Mouse (Mus musculus): ENCODE data around the gene Tspo2. TPM values are rescaled to one million over a fixed set of nuclear protein-coding genes. Genes with fewer than 3 reads are reported as not detected.
A peak's percentile ranks its signal among the peaks of the same experiment; 100 is the strongest.

The Tspo2 gene
- polyA plus RNA-seq, 1 experiment from 2014 or later, result 3.0 TPM

- WGBS, result 57% methylated on average over 11 of the region's 11 CpGs
Measured at GRCm38 (mm10) chr17:48427852-48428530, 23.3 kb downstream of the Tspo2 start.

GRCm38 (mm10) chr17:48426991-48427750 lies 24.2 kb downstream of the Tspo2 start:
- no peak for ATAC-seq (ENCODE audit: insufficient number of reproducible peaks, low FRiP score, low TSS enrichment, low read depth)

More at GRCm38 (mm10) chr17:48427852-48428530, 23.3 kb downstream of the Tspo2 start:
- Histone ChIP-seq H3K27me3 (no peaks in the 10 kb centered on the region), H3K27ac (peak overlapping the region; percentile 57; the same call in 1 of the 2 replicates), H3K4me1 (peaks cover 23% of the 10 kb centered on the region), H3K4me2 (no peak overlapping the region), H3K9ac (no peak overlapping the region), H3K9me3 (no peaks in the 10 kb centered on the region), H3K4me3 (no peak overlapping the region), H3K36me3 (no peaks in the 10 kb centered on the region)
- ATAC-seq (ENCODE audit: insufficient number of reproducible peaks, low FRiP score, low TSS enrichment, low read depth), result no peak

GRCm38 (mm10) chr17:48425823-48426612 lies 25.3 kb downstream of the Tspo2 start:
- Histone ChIP-seq H3K36me3 (no peaks in the 10 kb centered on the region), H3K4me3 (no peak overlapping the region), H3K4me2 (no peak overlapping the region), H3K4me1 (peaks cover 23% of the 10 kb centered on the region), H3K9me3 (no peaks in the 10 kb centered on the region), H3K27ac (no peak overlapping the region), H3K27me3 (no peaks in the 10 kb centered on the region), H3K9ac (no peak overlapping the region)
- ATAC-seq (ENCODE audit: insufficient number of reproducible peaks, low FRiP score, low TSS enrichment, low read depth), result no peak
- WGBS, result 37% methylated on average over 9 of the region's 9 CpGs

More at GRCm38 (mm10) chr17:48426991-48427750, 24.2 kb downstream of the Tspo2 start:
- Histone ChIP-seq H3K27ac (no peak overlapping the region), H3K36me3 (no peaks in the 10 kb centered on the region), H3K4me2 (no peak overlapping the region), H3K9ac (no peak overlapping the region), H3K4me1 (peaks cover 23% of the 10 kb centered on the region), H3K27me3 (no peaks in the 10 kb centered on the region), H3K9me3 (no peaks in the 10 kb centered on the region), H3K4me3 (no peak overlapping the region)
- 56% methylated on average over 13 of the region's 13 CpGs for WGBS

- Histone ChIP-seq H3K36me3 (no peaks in the 10 kb centered on the region), H3K27me3 (no peaks in the 10 kb centered on the region), H3K4me2 (no peak overlapping the region), H3K4me1 (peaks cover 18% of the 10 kb centered on the region), H3K9ac (no peak overlapping the region), H3K9me3 (no peaks in the 10 kb centered on the region), H3K4me3 (no peak overlapping the region), H3K27ac (no peak overlapping the region)
- WGBS, result 86% methylated on average over 9 of the region's 9 CpGs
- ATAC-seq (ENCODE audit: insufficient number of reproducible peaks, low FRiP score, low TSS enrichment, low read depth), result no peak
Measured at GRCm38 (mm10) chr17:48424237-48424636, 27.1 kb downstream of the Tspo2 start.

- no peak overlapping the region for H3K27ac ChIP-seq
- H3K27me3 ChIP-seq, result no peaks in the 10 kb centered on the region
- H3K9me3 ChIP-seq, result no peaks in the 10 kb centered on the region
- H3K4me1 ChIP-seq, result no peaks in the 10 kb centered on the region
- H3K9ac ChIP-seq, result no peak overlapping the region
- no peak overlapping the region for H3K4me3 ChIP-seq
- 68% methylated on average over 2 of the region's 2 CpGs for WGBS
- H3K4me2 ChIP-seq, result no peak overlapping the region
- ATAC-seq (ENCODE audit: insufficient number of reproducible peaks, low FRiP score, low TSS enrichment, low read depth), result no peak
- peaks cover 30% of the 10 kb centered on the region for H3K36me3 ChIP-seq
Measured at GRCm38 (mm10) chr17:48419571-48419970, 31.8 kb downstream of the Tspo2 start.

GRCm38 (mm10) chr17:48418781-48419180 lies 32.5 kb downstream of the Tspo2 start:
- WGBS, result 79% methylated on average over 1 of the region's 1 CpGs
- Histone ChIP-seq H3K9ac (no peak overlapping the region), H3K27ac (no peak overlapping the region), H3K27me3 (no peaks in the 10 kb centered on the region), H3K4me3 (no peak overlapping the region), H3K4me1 (no peaks in the 10 kb centered on the region), H3K36me3 (peaks cover 36% of the 10 kb centered on the region), H3K4me2 (no peak overlapping the region), H3K9me3 (no peaks in the 10 kb centered on the region)
- ATAC-seq (ENCODE audit: insufficient number of reproducible peaks, low FRiP score, low TSS enrichment, low read depth), result no peak

GRCm38 (mm10) chr17:48418174-48418573 lies 33.1 kb downstream of the Tspo2 start:
- H3K36me3 ChIP-seq, result peaks cover 40% of the 10 kb centered on the region
- no peak overlapping the region for H3K9ac ChIP-seq
- no peak overlapping the region for H3K4me3 ChIP-seq
- no peaks in the 10 kb centered on the region for H3K27me3 ChIP-seq
- ATAC-seq (ENCODE audit: insufficient number of reproducible peaks, low FRiP score, low TSS enrichment, low read depth), result no peak
- H3K9me3 ChIP-seq, result no peaks in the 10 kb centered on the region
- no peaks in the 10 kb centered on the region for H3K4me1 ChIP-seq
- H3K27ac ChIP-seq, result no peak overlapping the region
- WGBS, result 81% methylated on average over 7 of the region's 7 CpGs
- no peak overlapping the region for H3K4me2 ChIP-seq

DNA sequence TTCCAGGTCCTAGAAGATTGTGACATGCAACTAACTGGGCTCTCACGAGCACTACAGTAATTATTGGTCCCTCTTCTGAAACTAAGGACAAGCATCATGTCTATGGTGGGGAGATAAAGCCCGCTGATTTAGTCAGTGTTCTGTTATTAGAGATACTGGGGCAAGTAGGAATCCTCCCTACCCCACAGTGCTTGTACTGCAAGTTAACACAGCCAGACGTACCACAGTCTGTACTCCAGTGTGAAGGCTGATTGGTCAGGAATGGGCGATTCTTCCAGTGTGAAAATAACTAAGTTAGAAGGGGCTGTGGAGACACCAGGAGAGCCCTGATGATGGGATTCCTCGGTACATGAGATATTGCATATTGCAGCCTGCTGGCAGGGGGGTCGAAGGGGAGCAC lies 33.8 kb downstream of the Tspo2 start:
- peaks cover 43% of the 10 kb centered on the region for H3K36me3 ChIP-seq

GRCm38 (mm10) chr17:48416425-48417195 lies 34.7 kb downstream of the Tspo2 start:
- no peak overlapping the region for H3K9ac ChIP-seq
- peaks cover 47% of the 10 kb centered on the region for H3K36me3 ChIP-seq
- H3K9me3 ChIP-seq, result no peaks in the 10 kb centered on the region
- WGBS, result 87% methylated on average over 14 of the region's 14 CpGs
- no peak overlapping the region for H3K4me2 ChIP-seq
- H3K27ac ChIP-seq, result peak overlapping the region; percentile 29
- no peak for ATAC-seq (ENCODE audit: insufficient number of reproducible peaks, low FRiP score, low TSS enrichment, low read depth)
- H3K27me3 ChIP-seq, result no peaks in the 10 kb centered on the region
- H3K4me3 ChIP-seq, result no peak overlapping the region
- H3K4me1 ChIP-seq, result peaks cover 2% of the 10 kb centered on the region; the same call in 1 of the 2 replicates

More for the DNA sequence above, 33.8 kb downstream of the Tspo2 start:
- no peak for ATAC-seq (ENCODE audit: insufficient number of reproducible peaks, low FRiP score, low TSS enrichment, low read depth)
- Histone ChIP-seq H3K4me3 (no peak overlapping the region), H3K27me3 (no peaks in the 10 kb centered on the region), H3K4me2 (no peak overlapping the region), H3K9me3 (no peaks in the 10 kb centered on the region), H3K27ac (no peak overlapping the region), H3K4me1 (no peaks in the 10 kb centered on the region), H3K9ac (no peak overlapping the region)
- 88% methylated on average over 6 of the region's 6 CpGs for WGBS

- H3K9ac ChIP-seq, result no peak overlapping the region
- no peak for ATAC-seq (ENCODE audit: insufficient number of reproducible peaks, low FRiP score, low TSS enrichment, low read depth)
- peaks cover 47% of the 10 kb centered on the region for H3K36me3 ChIP-seq
- no peaks in the 10 kb centered on the region for H3K9me3 ChIP-seq
- 64% methylated on average over 7 of the region's 7 CpGs for WGBS
- H3K4me2 ChIP-seq, result no peak overlapping the region
- peaks cover 8% of the 10 kb centered on the region for H3K4me1 ChIP-seq
- no peak overlapping the region for H3K27ac ChIP-seq
- no peaks in the 10 kb centered on the region for H3K27me3 ChIP-seq
- H3K4me3 ChIP-seq, result no peak overlapping the region
Measured at GRCm38 (mm10) chr17:48416011-48416410, 35.3 kb downstream of the Tspo2 start.

GRCm38 (mm10) chr17:48411241-48411640 lies 40.1 kb downstream of the Tspo2 start:
- Histone ChIP-seq H3K27ac (peak overlapping the region; percentile 100), H3K4me3 (peak overlapping the region; percentile 87), H3K9ac (0 out of 2 replicates have a peak overlapping the region, but pooled peaks have one; percentile 61), H3K9me3 (no peaks in the 10 kb centered on the region), H3K27me3 (no peaks in the 10 kb centered on the region), H3K4me2 (peak overlapping the region; percentile 51), H3K4me1 (peaks cover 23% of the 10 kb centered on the region), H3K36me3 (peaks cover 33% of the 10 kb centered on the region)
- WGBS, result 35% methylated on average over 8 of the region's 8 CpGs
- no peak for ATAC-seq (ENCODE audit: insufficient number of reproducible peaks, low FRiP score, low TSS enrichment, low read depth)
